Mouse (Mus musculus) MN1 (cell line): ENCODE results near the gene Zc3h12a.
A peak's percentile ranks its signal among the peaks of the same experiment; 100 is the strongest.

Experiments
- DNase-seq: peaks from one replicate; pipeline ENCODE4 v3.0.0-alpha.2; 2016; ENCODE audit warnings: low spot score

Gene Zc3h12a

DNA sequence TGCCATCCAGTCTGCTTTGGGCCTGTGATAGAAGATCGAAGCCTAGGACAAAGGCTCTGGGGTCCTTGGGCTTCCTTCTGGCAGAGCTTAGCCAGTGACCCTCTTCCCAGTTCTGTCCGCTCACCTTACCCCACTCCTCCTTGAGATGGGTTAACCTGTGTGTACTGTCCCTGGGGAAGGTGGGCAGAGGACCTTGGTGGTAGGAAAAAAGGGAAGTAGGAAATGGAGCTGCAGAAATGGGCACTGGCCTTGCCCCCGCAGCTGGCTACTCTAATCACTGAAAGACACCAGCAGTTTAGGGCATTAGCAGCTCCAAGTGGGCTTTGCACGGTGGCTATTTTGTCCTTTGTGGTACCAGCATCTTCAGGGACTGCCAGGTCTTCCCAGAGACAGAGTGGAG is 12.6 kb downstream of the Zc3h12a start:
- DNase-seq: no peak

GRCm38 (mm10) chr4:125114638-125115037 is 13.0 kb downstream of the Zc3h12a start:
- DNase-seq: peak; percentile 63

DNA sequence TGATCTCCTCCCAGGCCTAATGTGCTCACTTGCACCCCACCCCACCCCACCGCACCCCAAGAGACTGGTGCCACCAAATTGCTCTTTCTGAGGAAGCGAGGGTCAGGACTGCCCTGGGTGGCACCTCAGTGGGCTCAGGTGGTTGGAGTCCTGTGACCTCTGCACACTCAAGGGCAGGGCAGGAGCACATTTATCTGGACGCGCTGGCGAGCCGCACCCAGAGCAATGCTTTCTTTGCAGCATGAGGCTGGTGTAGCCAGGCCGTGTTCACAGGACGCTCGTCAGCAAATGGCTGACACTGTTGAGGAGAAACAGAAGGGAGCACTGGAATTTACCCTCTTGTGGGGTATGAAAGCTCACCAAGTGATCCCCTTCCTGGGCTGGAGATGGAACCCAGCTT is 22.3 kb downstream of the Zc3h12a start:
- no peak for DNase-seq

- no peak for DNase-seq
These were observed 26.3 kb downstream of the Zc3h12a start for GRCm38 (mm10) chr4:125101334-125101733.

GRCm38 (mm10) chr4:125099458-125099857 is 28.2 kb downstream of the Zc3h12a start:
- DNase-seq: peak; percentile 77

DNA sequence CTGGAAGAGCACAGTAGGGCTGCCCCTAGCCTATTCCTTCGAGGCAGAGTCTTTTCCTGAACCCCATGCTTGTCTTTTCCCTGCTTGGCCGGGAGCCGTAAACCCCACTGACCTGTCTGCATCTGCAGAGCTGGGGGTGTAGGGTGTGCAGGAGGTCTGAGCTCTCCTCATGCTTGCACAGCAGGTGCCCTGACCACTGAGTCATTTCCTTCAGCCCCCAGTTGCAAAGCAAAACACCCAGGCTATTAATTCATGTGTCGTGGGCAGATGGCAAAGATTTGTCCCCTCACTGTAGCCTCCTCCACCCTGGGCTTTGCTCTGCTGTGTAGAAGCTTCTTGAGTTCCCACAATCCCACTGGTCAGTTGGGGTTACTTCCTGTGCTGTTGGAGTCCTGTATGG is 30.2 kb downstream of the Zc3h12a start:
- no peak for DNase-seq

GRCm38 (mm10) chr4:125096066-125096465 is 31.6 kb downstream of the Zc3h12a start:
- DNase-seq: no peak

DNA sequence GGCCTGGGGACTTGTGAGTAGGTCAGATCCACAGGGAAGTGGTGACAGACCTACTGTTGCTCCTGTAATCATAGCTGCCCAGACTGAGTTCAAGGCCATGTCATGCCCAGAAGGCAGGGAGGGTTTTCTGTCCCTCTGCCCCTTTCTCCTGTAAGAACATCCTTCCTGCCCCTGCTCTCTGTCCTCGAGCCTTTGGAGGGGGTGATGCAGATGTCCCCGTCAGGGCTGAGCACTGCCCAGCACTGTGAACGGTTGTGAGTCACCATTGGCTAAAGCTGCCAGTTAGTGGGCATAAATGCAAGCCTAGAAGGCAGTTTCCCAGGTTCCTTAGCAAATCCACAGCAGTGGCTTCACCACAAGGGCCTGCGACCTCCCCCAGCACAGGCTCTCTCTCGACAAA is 34.6 kb downstream of the Zc3h12a start:
- DNase-seq: no peak

GRCm38 (mm10) chr4:125085346-125085841 is 42.2 kb downstream of the Zc3h12a start:
- peak; percentile 78 for DNase-seq

GRCm38 (mm10) chr4:125084403-125085345 is 43.0 kb downstream of the Zc3h12a start, which contains the start of gene Meaf6:
Gene Meaf6, plus strand, starts transcription at chr4:125085134.
- DNase-seq: peak; percentile 87

- no peak for DNase-seq
These were observed 48.9 kb downstream of the Zc3h12a start for GRCm38 (mm10) chr4:125078698-125079097.

DNA sequence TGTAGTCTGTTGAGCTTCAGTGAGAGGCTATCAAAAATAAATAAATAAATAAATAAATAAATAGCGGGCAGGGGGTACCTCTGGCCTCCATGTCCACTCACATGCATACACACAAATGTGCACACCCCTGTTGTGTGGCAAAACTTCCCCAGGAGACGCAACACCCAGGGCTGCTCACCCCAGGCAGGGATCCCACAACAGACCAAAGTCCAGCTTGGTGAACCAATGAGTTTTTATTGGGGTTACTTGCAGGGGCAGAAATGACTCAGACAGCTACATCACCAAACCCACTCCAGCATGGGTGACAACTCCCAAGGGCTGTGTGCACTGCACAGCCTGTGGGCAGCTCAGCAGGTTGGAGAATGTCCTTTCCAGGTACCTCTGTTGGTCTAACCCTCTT is 49.9 kb downstream of the Zc3h12a start:
- no peak for DNase-seq
